Mouse (Mus musculus) brown adipose tissue, adult 24 weeks (tissue): Measurements from ENCODE around the gene Arvcf. TPM values are rescaled to one million over a fixed set of nuclear protein-coding genes. Genes with fewer than 3 reads are reported as not detected.

ENCODE experiments used
- H3K27ac ChIP-seq: fragments of 200-500 bp; replicated peaks from 2 replicates; pipeline ENCODE4 v1.5.1; 2012; ENCODE audit warnings: low read depth, mild to moderate bottlenecking, low read length
- H3K4me1 ChIP-seq: fragments of 200-500 bp; 2 replicates; pipeline ENCODE4 v1.6.1; 2012; ENCODE audit warnings: low read length, mixed read lengths; ENCODE audit not compliant: control insufficient read depth, insufficient read depth, insufficient read length
- H3K4me3 ChIP-seq: fragments of 200-500 bp; 2 replicates; pipeline ENCODE4 v1.5.1; 2012; ENCODE audit warnings: low read depth, mild to moderate bottlenecking, low read length, moderate library complexity; ENCODE audit not compliant: insufficient read depth
- polyA plus RNA-seq: library from polyadenylated mRNA; stranded (reverse); fragments of >200 nt; gene quantifications from 2 replicates; pipeline ENCODE4 v1.2.4, GENCODE M21; 2012; ENCODE audit not compliant: missing spikeins, insufficient read depth, insufficient read length

The Arvcf gene
- polyA plus RNA-seq, 1 experiment, result 3.8 TPM

GRCm38 (mm10) chr16:18376297-18376954, 28.4 kb downstream of the Arvcf start:
- Histone ChIP-seq H3K4me1 (no peaks in the 10 kb centered on the region), H3K27ac (no peak overlapping the region), H3K4me3 (no peak overlapping the region)

GRCm38 (mm10) chr16:18377203-18377602, 29.2 kb downstream of the Arvcf start:
- Histone ChIP-seq H3K4me1 (no peaks in the 10 kb centered on the region), H3K27ac (no peak overlapping the region), H3K4me3 (no peak overlapping the region)

GRCm38 (mm10) chr16:18378489-18378888, 30.5 kb downstream of the Arvcf start:
- H3K27ac ChIP-seq, result no peak overlapping the region

GRCm38 (mm10) chr16:18379338-18380001, 31.5 kb downstream of the Arvcf start:
- Histone ChIP-seq H3K27ac (no peak overlapping the region), H3K4me1 (no peaks in the 10 kb centered on the region), H3K4me3 (no peak overlapping the region)

More at GRCm38 (mm10) chr16:18378489-18378888, 30.5 kb downstream of the Arvcf start:
- H3K4me3 ChIP-seq, result no peak overlapping the region
- no peaks in the 10 kb centered on the region for H3K4me1 ChIP-seq

GRCm38 (mm10) chr16:18380495-18381063, 32.6 kb downstream of the Arvcf start:
- H3K4me3 ChIP-seq, result no peak overlapping the region
- no peaks in the 10 kb centered on the region for H3K4me1 ChIP-seq
- H3K27ac ChIP-seq, result no peak overlapping the region

- H3K4me3 ChIP-seq, result no peak overlapping the region
- H3K4me1 ChIP-seq, result no peaks in the 10 kb centered on the region
- H3K27ac ChIP-seq, result no peak overlapping the region
Observed at GRCm38 (mm10) chr16:18381621-18382258, 33.8 kb downstream of the Arvcf start.

GRCm38 (mm10) chr16:18383045-18383726, 35.2 kb downstream of the Arvcf start:
- Histone ChIP-seq H3K4me3 (no peak overlapping the region), H3K27ac (no peak overlapping the region), H3K4me1 (no peaks in the 10 kb centered on the region)

GRCm38 (mm10) chr16:18383756-18384155, 35.8 kb downstream of the Arvcf start:
- H3K4me3 ChIP-seq, result no peak overlapping the region
- H3K4me1 ChIP-seq, result no peaks in the 10 kb centered on the region
- no peak overlapping the region for H3K27ac ChIP-seq

GRCm38 (mm10) chr16:18384211-18384610, 36.2 kb downstream of the Arvcf start:
- no peaks in the 10 kb centered on the region for H3K4me1 ChIP-seq
- no peak overlapping the region for H3K4me3 ChIP-seq
- no peak overlapping the region for H3K27ac ChIP-seq

- no peak overlapping the region for H3K27ac ChIP-seq
- no peak overlapping the region for H3K4me3 ChIP-seq
- H3K4me1 ChIP-seq, result no peaks in the 10 kb centered on the region
Observed at GRCm38 (mm10) chr16:18384659-18385058, 36.7 kb downstream of the Arvcf start.

- H3K4me3 ChIP-seq, result no peak overlapping the region
- no peak overlapping the region for H3K27ac ChIP-seq
- H3K4me1 ChIP-seq, result no peaks in the 10 kb centered on the region
Observed at GRCm38 (mm10) chr16:18385411-18385810, 37.4 kb downstream of the Arvcf start.

- no peaks in the 10 kb centered on the region for H3K4me1 ChIP-seq
Observed at GRCm38 (mm10) chr16:18386451-18386850, 38.5 kb downstream of the Arvcf start.

GRCm38 (mm10) chr16:18386972-18387371, 39.0 kb downstream of the Arvcf start:
- H3K4me3 ChIP-seq, result no peak overlapping the region
- H3K4me1 ChIP-seq, result no peaks in the 10 kb centered on the region
- H3K27ac ChIP-seq, result no peak overlapping the region

More at GRCm38 (mm10) chr16:18386451-18386850, 38.5 kb downstream of the Arvcf start:
- H3K4me3 ChIP-seq, result no peak overlapping the region
- H3K27ac ChIP-seq, result no peak overlapping the region

GRCm38 (mm10) chr16:18387704-18388582, 40.0 kb downstream of the Arvcf start:
- H3K4me3 ChIP-seq, result no peak overlapping the region
- H3K4me1 ChIP-seq, result no peaks in the 10 kb centered on the region
- no peak overlapping the region for H3K27ac ChIP-seq
